Mouse (Mus musculus) forebrain, embryonic 14.5 days (tissue): Measurements from ENCODE around the gene Lig3. TPM values are rescaled to one million over a fixed set of nuclear protein-coding genes. Genes with fewer than 3 reads are reported as not detected.

Experiments used
- ATAC-seq: fragments of 200-750 bp; cut with Nextera tagmentation; 2 replicates; pipeline ENCODE4 v1.8.0; 2017; ENCODE audit warnings: mild to moderate bottlenecking, moderate library complexity
- DNase-seq: peaks from one replicate; pipeline ENCODE4 v3.0.0-alpha.2; 2015; ENCODE audit warnings: low spot score
- H3K27ac ChIP-seq: fragments of 300-500 bp; sonication (generic); 2 replicates; pipeline ENCODE4 v1.5.1; 2014; ENCODE audit warnings: low read depth, mild to moderate bottlenecking, control low read depth, low read length, moderate library complexity
- H3K27me3 ChIP-seq: fragments of 300-500 bp; sonication (generic); replicated peaks from 2 replicates; pipeline ENCODE4 v1.6.1; 2014; ENCODE audit warnings: low read length, control low read depth, mixed read lengths; ENCODE audit not compliant: control insufficient read depth, insufficient read depth
- H3K36me3 ChIP-seq: fragments of 300-500 bp; sonication (generic); 2 replicates; pipeline ENCODE4 v1.6.1; 2014; ENCODE audit warnings: low read length, control low read depth; ENCODE audit not compliant: control insufficient read depth, insufficient read depth
- H3K4me1 ChIP-seq: fragments of 300-500 bp; sonication (generic); 2 replicates; pipeline ENCODE4 v1.6.1; 2014; ENCODE audit warnings: antibody characterized with exemption, low read length, control low read depth; ENCODE audit not compliant: control insufficient read depth, insufficient read depth
- H3K4me2 ChIP-seq: fragments of 300-500 bp; sonication (generic); 2 replicates; pipeline ENCODE4 v1.6.1; 2014; ENCODE audit warnings: mild to moderate bottlenecking, control low read depth, low read length
- H3K4me3 ChIP-seq: fragments of 300-500 bp; sonication (generic); 2 replicates; pipeline ENCODE4 v1.5.1; 2014; ENCODE audit warnings: low read depth, low read length, control low read depth
- H3K9ac ChIP-seq: fragments of 300-500 bp; sonication (generic); 2 replicates; pipeline ENCODE4 v1.6.1; 2014; ENCODE audit warnings: mild to moderate bottlenecking, low read length, control low read depth, moderate library complexity
- H3K9me3 ChIP-seq: fragments of 300-500 bp; sonication (generic); replicated peaks from 2 replicates; pipeline ENCODE4 v1.6.1; 2016; ENCODE audit warnings: low read length, control low read depth, mixed read lengths; ENCODE audit not compliant: control insufficient read depth
- WGBS: fragments of 180-500 bp; shearing (Covaris S2); extraction: QIAGEN DNeasy Blood & Tissue Kit; methylation state at CpG from one replicate; pipeline ENCODE4 v1.1.7; 2014; 5-methylcytosine and 5-hydroxymethylcytosine counted together
- polyA plus RNA-seq: library from polyadenylated mRNA; unstranded; fragments of >200 nt; fragmentation: Nextera tagmentation; extraction: Ambion mirVana; gene quantifications from 2 replicates; pipeline ENCODE4 v1.2.1, GENCODE M21; 2014

Lig3 gene
- polyA plus RNA-seq, 1 experiment from 2014 or later, result 32.4 TPM

DNA sequence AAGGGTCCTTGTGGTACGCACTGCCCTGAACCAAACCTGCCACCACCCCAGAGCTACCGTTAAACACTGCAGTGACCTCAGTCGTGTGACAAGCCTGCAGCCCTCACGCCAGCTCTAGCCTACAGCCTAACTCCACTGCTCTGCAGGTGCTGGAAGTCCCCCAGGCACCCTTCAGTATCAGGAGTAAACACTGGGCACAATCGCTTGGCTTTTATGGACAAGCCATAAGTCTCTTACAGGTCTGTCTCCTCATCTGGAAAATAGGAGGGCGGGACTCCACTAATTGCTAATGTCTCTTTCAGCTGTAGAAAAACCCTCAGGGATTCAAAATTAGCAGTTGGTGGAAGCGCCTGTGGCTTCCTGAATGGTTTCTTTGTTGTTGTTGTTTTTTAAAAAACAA lies 56.3 kb downstream of the Lig3 start:
- Histone ChIP-seq H3K27ac (no peak overlapping the region), H3K36me3 (no peaks in the 10 kb centered on the region), H3K4me1 (peaks cover 18% of the 10 kb centered on the region), H3K9ac (no peak overlapping the region), H3K4me2 (no peak overlapping the region), H3K9me3 (no peaks in the 10 kb centered on the region), H3K4me3 (no peak overlapping the region), H3K27me3 (no peaks in the 10 kb centered on the region)
- 20% methylated on average over 7 of the region's 7 CpGs for WGBS
- ATAC-seq, result no peak
- no peak for DNase-seq

GRCm38 (mm10) chr11:82837848-82838247 lies 56.9 kb downstream of the Lig3 start:
- no peak overlapping the region for H3K4me2 ChIP-seq
- H3K4me1 ChIP-seq, result peaks cover 18% of the 10 kb centered on the region
- no peaks in the 10 kb centered on the region for H3K27me3 ChIP-seq
- DNase-seq (no peak), ATAC-seq (no peak)
- H3K27ac ChIP-seq, result no peak overlapping the region
- H3K9me3 ChIP-seq, result no peaks in the 10 kb centered on the region
- H3K36me3 ChIP-seq, result no peaks in the 10 kb centered on the region
- H3K4me3 ChIP-seq, result no peak overlapping the region
- no peak overlapping the region for H3K9ac ChIP-seq
- 6% methylated on average over 7 of the region's 7 CpGs for WGBS

GRCm38 (mm10) chr11:82838511-82838910 lies 57.6 kb downstream of the Lig3 start:
- no peak for DNase-seq
- H3K27ac ChIP-seq, result no peak overlapping the region
- no peak overlapping the region for H3K9ac ChIP-seq
- no peak overlapping the region for H3K4me3 ChIP-seq
- ATAC-seq, result no peak
- no peak overlapping the region for H3K4me2 ChIP-seq
- peaks cover 18% of the 10 kb centered on the region for H3K4me1 ChIP-seq
- no peaks in the 10 kb centered on the region for H3K27me3 ChIP-seq
- 41% methylated on average over 5 of the region's 5 CpGs for WGBS
- no peaks in the 10 kb centered on the region for H3K36me3 ChIP-seq
- H3K9me3 ChIP-seq, result no peaks in the 10 kb centered on the region

- Histone ChIP-seq H3K9ac (no peak overlapping the region), H3K4me2 (no peak overlapping the region), H3K4me1 (peaks cover 10% of the 10 kb centered on the region), H3K9me3 (no peaks in the 10 kb centered on the region), H3K36me3 (no peaks in the 10 kb centered on the region), H3K27me3 (no peaks in the 10 kb centered on the region), H3K27ac (no peak overlapping the region), H3K4me3 (no peak overlapping the region)
- 72% methylated on average over 11 of the region's 11 CpGs for WGBS
- DNase-seq (no peak), ATAC-seq (no peak)
Observed at GRCm38 (mm10) chr11:82844771-82845414, 64.0 kb downstream of the Lig3 start.

- no peak for DNase-seq
Observed at GRCm38 (mm10) chr11:82845415-82846078, 64.6 kb downstream of the Lig3 start.

GRCm38 (mm10) chr11:82846079-82846436 lies 65.2 kb downstream of the Lig3 start:
- Histone ChIP-seq H3K9ac (peak overlapping the region; percentile 45; the same call in 1 of the 2 replicates), H3K4me1 (peaks cover 10% of the 10 kb centered on the region), H3K4me3 (no peak overlapping the region), H3K27me3 (no peaks in the 10 kb centered on the region), H3K36me3 (no peaks in the 10 kb centered on the region), H3K4me2 (peak overlapping the region; percentile 32), H3K9me3 (no peaks in the 10 kb centered on the region), H3K27ac (no peak overlapping the region)
- 51% methylated on average over 4 of the region's 4 CpGs for WGBS
- ATAC-seq (no peak), DNase-seq (no peak)

More at GRCm38 (mm10) chr11:82845415-82846078, 64.6 kb downstream of the Lig3 start:
- no peaks in the 10 kb centered on the region for H3K9me3 ChIP-seq
- peak; percentile 44; the same call in 1 of the 2 replicates for ATAC-seq
- peak overlapping the region; percentile 32 for H3K4me2 ChIP-seq
- H3K27me3 ChIP-seq, result no peaks in the 10 kb centered on the region
- H3K4me3 ChIP-seq, result no peak overlapping the region
- no peaks in the 10 kb centered on the region for H3K36me3 ChIP-seq
- peaks cover 10% of the 10 kb centered on the region for H3K4me1 ChIP-seq
- peak overlapping the region; percentile 45; the same call in 1 of the 2 replicates for H3K9ac ChIP-seq
- WGBS, result 31% methylated on average over 16 of the region's 16 CpGs
- no peak overlapping the region for H3K27ac ChIP-seq

DNA sequence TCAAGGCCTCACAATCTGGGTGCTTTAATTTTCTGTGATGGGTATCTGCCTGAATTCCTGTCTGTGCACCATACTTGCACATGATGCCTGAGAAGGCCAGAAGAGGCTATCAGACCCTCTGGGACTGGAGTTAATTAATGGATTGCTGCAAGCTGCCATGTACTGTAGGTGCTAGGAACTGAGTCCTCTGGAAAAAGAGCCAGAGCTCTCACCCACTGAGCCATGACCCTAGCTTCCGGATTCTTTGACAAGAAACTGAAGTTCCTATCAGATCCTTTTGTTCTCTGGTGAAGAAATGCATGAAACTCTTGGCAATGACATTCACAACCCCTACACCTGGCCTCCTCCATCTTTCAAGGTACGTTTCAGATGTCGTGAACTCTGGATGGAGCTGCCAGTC lies 66.0 kb downstream of the Lig3 start:
- no peak overlapping the region for H3K27ac ChIP-seq
- no peaks in the 10 kb centered on the region for H3K27me3 ChIP-seq
- H3K9me3 ChIP-seq, result no peaks in the 10 kb centered on the region
- peaks cover 10% of the 10 kb centered on the region for H3K4me1 ChIP-seq
- 60% methylated on average over 3 of the region's 3 CpGs for WGBS
- DNase-seq (no peak), ATAC-seq (no peak)
- H3K4me3 ChIP-seq, result no peak overlapping the region
- no peak overlapping the region for H3K4me2 ChIP-seq
- no peaks in the 10 kb centered on the region for H3K36me3 ChIP-seq
- H3K9ac ChIP-seq, result no peak overlapping the region

- H3K9ac ChIP-seq, result no peak overlapping the region
- H3K4me1 ChIP-seq, result peaks cover 10% of the 10 kb centered on the region
- no peak overlapping the region for H3K4me3 ChIP-seq
- ATAC-seq, result no peak
- 5% methylated on average over 6 of the region's 6 CpGs for WGBS
- peak; percentile 53 for DNase-seq
- no peak overlapping the region for H3K27ac ChIP-seq
- H3K9me3 ChIP-seq, result no peaks in the 10 kb centered on the region
- H3K4me2 ChIP-seq, result no peak overlapping the region
- no peaks in the 10 kb centered on the region for H3K27me3 ChIP-seq
- no peaks in the 10 kb centered on the region for H3K36me3 ChIP-seq
Observed at GRCm38 (mm10) chr11:82847571-82848000, 66.7 kb downstream of the Lig3 start.

DNA sequence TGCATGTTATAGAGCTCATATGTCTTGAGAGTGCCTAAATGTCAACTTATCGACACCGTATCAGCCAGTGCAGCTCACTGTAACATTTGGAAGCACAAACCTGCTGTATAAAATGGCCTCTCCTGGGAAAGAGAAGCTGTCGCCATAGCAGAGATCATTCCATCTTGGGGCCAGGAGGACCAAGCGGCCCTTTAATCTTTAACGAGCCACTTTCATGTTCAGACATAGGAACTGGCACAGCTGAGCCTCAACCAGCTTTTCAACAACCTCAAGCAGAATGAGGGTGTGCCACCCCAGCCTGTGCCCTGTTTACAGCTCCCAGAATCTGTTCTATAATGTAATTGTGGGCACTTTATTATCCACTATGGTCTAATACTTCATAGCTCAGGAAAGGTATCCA lies 69.4 kb downstream of the Lig3 start:
- H3K36me3 ChIP-seq, result no peaks in the 10 kb centered on the region

More for the DNA sequence above, 69.4 kb downstream of the Lig3 start:
- Histone ChIP-seq H3K4me3 (no peak overlapping the region), H3K4me2 (no peak overlapping the region), H3K27ac (no peak overlapping the region), H3K4me1 (peaks cover 11% of the 10 kb centered on the region), H3K27me3 (no peaks in the 10 kb centered on the region), H3K9me3 (no peaks in the 10 kb centered on the region), H3K9ac (peak overlapping the region; percentile 0; the same call in 1 of the 2 replicates)
- no peak for ATAC-seq
- DNase-seq, result no peak
- 50% methylated on average over 5 of the region's 5 CpGs for WGBS
